Mouse (Mus musculus): ENCODE measurements around the gene Scmh1. TPM values are rescaled to one million over a fixed set of nuclear protein-coding genes. Genes with fewer than 3 reads are reported as not detected.
A peak's percentile ranks its signal among the peaks of the same experiment; 100 is the strongest.
"Not testable (repeated sequence)": the region's sequence is repeated elsewhere in the genome, so short reads cannot be mapped to it uniquely, and the experiment has no call there.

Gene Scmh1
- total RNA-seq (2021) = 41.5 and 46.4 TPM in 2 replicates
- long read RNA-seq, experiment 1, partial matches to known transcripts = 4 of 17 reads
- long read RNA-seq, experiment 1, other reads (novel, unspliced or antisense) = 8 of 17 reads
- long read RNA-seq, experiment 2, partial matches to known transcripts = 3 of 7 reads
- long read RNA-seq, experiment 2, other reads (novel, unspliced or antisense) = 2 of 7 reads

- peak; percentile 80 for DNase-seq
Observed at GRCm38 (mm10) chr4:120405144-120405805, at the start of gene Scmh1. TSS of gene Scmh1 (plus strand) at chr4:120405281.

GRCm38 (mm10) chr4:120360011-120360521, 45.0 kb upstream of the Scmh1 start:
- DNase-seq = no peak

GRCm38 (mm10) chr4:120364729-120365128, 40.4 kb upstream of the Scmh1 start:
- DNase-seq = no peak

- no peak for DNase-seq
Observed at GRCm38 (mm10) chr4:120365456-120365855, 39.6 kb upstream of the Scmh1 start.

- DNase-seq = no peak
Observed at GRCm38 (mm10) chr4:120368031-120368430, 37.0 kb upstream of the Scmh1 start.

GRCm38 (mm10) chr4:120368663-120369062, 36.4 kb upstream of the Scmh1 start:
- peak; percentile 85 for DNase-seq

- peak; percentile 80 for DNase-seq
Observed at GRCm38 (mm10) chr4:120369156-120369555, 35.9 kb upstream of the Scmh1 start.

GRCm38 (mm10) chr4:120369861-120370366, 35.2 kb upstream of the Scmh1 start:
- DNase-seq = peak; percentile 35

GRCm38 (mm10) chr4:120372838-120373237, 32.2 kb upstream of the Scmh1 start:
- DNase-seq = no peak

- DNase-seq = no peak
Observed at GRCm38 (mm10) chr4:120373813-120374212, 31.3 kb upstream of the Scmh1 start.

GRCm38 (mm10) chr4:120380811-120381391, 24.2 kb upstream of the Scmh1 start:
- DNase-seq = peak; percentile 84

- DNase-seq = no peak
Observed at GRCm38 (mm10) chr4:120385496-120385895, 19.6 kb upstream of the Scmh1 start.

- peak; percentile 56 for DNase-seq
Observed at GRCm38 (mm10) chr4:120387496-120387895, 17.6 kb upstream of the Scmh1 start.

- no peak for DNase-seq
Observed at GRCm38 (mm10) chr4:120387968-120388367, 17.1 kb upstream of the Scmh1 start.

- no peak for DNase-seq
Observed at GRCm38 (mm10) chr4:120388998-120389542, 16.0 kb upstream of the Scmh1 start.

GRCm38 (mm10) chr4:120389546-120389945, 15.5 kb upstream of the Scmh1 start:
- no peak for DNase-seq

- no peak for DNase-seq
Observed at GRCm38 (mm10) chr4:120391591-120391990, 13.5 kb upstream of the Scmh1 start.

GRCm38 (mm10) chr4:120392341-120392740, 12.7 kb upstream of the Scmh1 start:
- DNase-seq = no peak

GRCm38 (mm10) chr4:120392748-120393147, 12.3 kb upstream of the Scmh1 start:
- DNase-seq = no peak

- DNase-seq = no peak
Observed at GRCm38 (mm10) chr4:120400251-120400650, 4.8 kb upstream of the Scmh1 start.

GRCm38 (mm10) chr4:120402105-120402504, 3.0 kb upstream of the Scmh1 start:
- DNase-seq = not testable (repeated sequence)

GRCm38 (mm10) chr4:120404247-120404646, 834 bp upstream of the Scmh1 start:
- DNase-seq = no peak

GRCm38 (mm10) chr4:120404778-120405143, 320 bp upstream of the Scmh1 start:
- no peak for DNase-seq
